ENCODE assay signal across 26 mouse cellular contexts in genomic region chr6:115255171-115255570, GRCm38 (mm10). TPM values are rescaled to one million over a fixed set of nuclear protein-coding genes. Genes with fewer than 3 reads are reported as not detected.
"Had no signal": no experiment of that assay in that cellular context is flagged by ENCODE, and none has a peak within 500 bp of the region (broad histone marks: within the 10 kb centered on the region; RNA-seq: fewer than 3 reads in every experiment).

No protein-coding gene starts in this region.

- DNase-seq: kidney, postnatal 25 days; layer of hippocampus, adult 9-11 months; liver; lung, adult 18-20 months; lung, postnatal 4 days; midbrain, embryonic 14.5 days; thymus, adult 2 months; thymus, postnatal 14 days; thymus, postnatal 4 days had no signal

- H3K4me2 ChIP-seq: limb, embryonic 13.5 days; liver, embryonic 12.5 days; liver, embryonic 15.5 days; midbrain, embryonic 11.5 days had no signal

- H3K4me3 ChIP-seq: layer of hippocampus, adult 2 months; limb, embryonic 10.5 days; limb, embryonic 13.5 days; liver, embryonic 12.5 days; liver, embryonic 15.5 days had no signal

- H3K27me3 ChIP-seq: limb, embryonic 13.5 days; liver, embryonic 15.5 days had no signal

- H3K27ac ChIP-seq: kidney, postnatal 0 days; layer of hippocampus, adult 2 months; limb, embryonic 10.5 days; limb, embryonic 13.5 days; liver, embryonic 12.5 days; liver, embryonic 15.5 days; stomach, postnatal 0 days had no signal

- H3K36me3 ChIP-seq: limb, embryonic 10.5 days; limb, embryonic 13.5 days; liver, embryonic 12.5 days; liver, embryonic 15.5 days had no signal

- H3K9ac ChIP-seq: limb, embryonic 13.5 days; liver, embryonic 12.5 days; liver, embryonic 15.5 days had no signal

- ATAC-seq: liver, embryonic 12.5 days; lung, postnatal 0 days had no signal

- H3K9me3 ChIP-seq: limb, embryonic 10.5 days; limb, embryonic 13.5 days; liver, embryonic 12.5 days; liver, embryonic 15.5 days had no signal

RNA-seq across cellular contexts. Expression of gene Timp4, which starts 3.2 kb away (rescaled TPM):
- polyA plus RNA-seq: liver, embryonic 12.5 days had no signal

RNA-seq across cellular contexts. Expression of gene Gm17482, which starts 28.0 kb away (rescaled TPM):
- polyA plus RNA-seq: kidney, embryonic 14.5 days; kidney, postnatal 0 days; large intestine, adult 2 months; limb, embryonic 10.5 days; limb, embryonic 13.5 days; liver, embryonic 12.5 days; liver, embryonic 15.5 days; lung, postnatal 0 days; midbrain, embryonic 11.5 days; midbrain, embryonic 14.5 days; midbrain, postnatal 0 days; neural tube, embryonic 11.5 days; neural tube, embryonic 14.5 days; small intestine, adult 2 months; spleen, adult 2 months; stomach, embryonic 14.5 days; stomach, postnatal 0 days; thymus, adult 2 months had no signal
